Comparison of ENCODE assay signal across 18 mouse cellular contexts in the genomic region with DNA sequence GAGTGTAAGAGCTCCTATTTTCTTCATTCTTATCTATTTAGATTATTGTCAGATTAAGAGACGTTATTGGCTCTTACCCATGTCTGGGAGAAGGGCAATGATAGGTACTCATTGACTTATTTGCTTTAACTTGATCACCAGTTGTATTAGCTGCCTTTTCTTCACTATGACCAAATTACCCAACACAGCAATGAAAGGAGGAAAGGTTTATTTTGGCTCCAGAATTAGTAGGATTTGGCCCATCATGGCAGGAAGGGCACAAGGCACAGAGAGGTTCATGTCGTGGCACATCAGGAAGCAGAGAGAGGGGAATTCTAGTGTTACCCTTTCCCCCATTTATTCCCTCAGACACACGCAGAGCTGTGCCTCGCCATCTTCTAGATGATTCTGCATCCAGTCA. TPM values are rescaled to one million over a fixed set of nuclear protein-coding genes. Genes with fewer than 3 reads are reported as not detected.
"Had no signal": no experiment of that assay in that cellular context is flagged by ENCODE, and none has a peak within 500 bp of the region (broad histone marks: within the 10 kb centered on the region; RNA-seq: fewer than 3 reads in every experiment).

No protein-coding gene starts in this region.

- H3K36me3 ChIP-seq: lung, embryonic 15.5 days; midbrain, embryonic 13.5 days; midbrain, embryonic 15.5 days; neural tube, embryonic 12.5 days; stomach, embryonic 15.5 days had no signal

- H3K27ac ChIP-seq: lung, embryonic 15.5 days; macrophage; midbrain, embryonic 13.5 days; midbrain, embryonic 15.5 days; neural tube, embryonic 12.5 days; stomach, embryonic 15.5 days; stomach, postnatal 0 days had no signal

- H3K9ac ChIP-seq: lung, embryonic 15.5 days; midbrain, embryonic 13.5 days; midbrain, embryonic 15.5 days; neural tube, embryonic 12.5 days; stomach, embryonic 15.5 days had no signal

- H3K4me2 ChIP-seq: lung, embryonic 15.5 days; midbrain, embryonic 11.5 days; midbrain, embryonic 13.5 days; midbrain, embryonic 15.5 days; neural tube, embryonic 12.5 days; stomach, embryonic 15.5 days had no signal

- DNase-seq: lung, adult 2 months; lung, postnatal 14 days; lung, postnatal 36 days; right cerebral cortex, postnatal 14 days; thymus, adult 2 months; thymus, postnatal 25 days; thymus, postnatal 4 days had no signal

- H3K9me3 ChIP-seq: lung, embryonic 15.5 days; midbrain, embryonic 13.5 days; midbrain, embryonic 15.5 days; neural tube, embryonic 12.5 days; stomach, embryonic 15.5 days had no signal

- ATAC-seq: lung, postnatal 0 days; midbrain, embryonic 13.5 days; midbrain, embryonic 15.5 days had no signal

- H3K4me3 ChIP-seq: lung, embryonic 15.5 days; megakaryocyte, embryonic 14.5 days; midbrain, embryonic 13.5 days; midbrain, embryonic 15.5 days; neural tube, embryonic 12.5 days; stomach, embryonic 15.5 days had no signal

RNA-seq across cellular contexts. Expression of a gene that starts 1.8 kb away (rescaled TPM):
- total RNA-seq: megakaryocyte progenitor cell, adult 5-6 weeks had no signal
